Mouse (Mus musculus) cortical plate, adult 2 months (tissue): ENCODE data around the gene Mrpl14.

Experiments
- CTCF ChIP-seq: fragments of 200-500 bp; IDR thresholded peaks from 2 replicates; pipeline ENCODE4 v1.5.1; 2011; ENCODE audit warnings: mild to moderate bottlenecking, control low read depth, low read length; ENCODE audit not compliant: insufficient read depth; ENCODE audit errors: extremely low read depth
- POLR2A ChIP-seq: fragments of 200-500 bp; IDR thresholded peaks from 2 replicates; pipeline ENCODE4 v1.6.1; 2011; ENCODE audit warnings: mild to moderate bottlenecking, low read length, control low read depth; ENCODE audit not compliant: insufficient read depth; ENCODE audit errors: extremely low read depth

DNA sequence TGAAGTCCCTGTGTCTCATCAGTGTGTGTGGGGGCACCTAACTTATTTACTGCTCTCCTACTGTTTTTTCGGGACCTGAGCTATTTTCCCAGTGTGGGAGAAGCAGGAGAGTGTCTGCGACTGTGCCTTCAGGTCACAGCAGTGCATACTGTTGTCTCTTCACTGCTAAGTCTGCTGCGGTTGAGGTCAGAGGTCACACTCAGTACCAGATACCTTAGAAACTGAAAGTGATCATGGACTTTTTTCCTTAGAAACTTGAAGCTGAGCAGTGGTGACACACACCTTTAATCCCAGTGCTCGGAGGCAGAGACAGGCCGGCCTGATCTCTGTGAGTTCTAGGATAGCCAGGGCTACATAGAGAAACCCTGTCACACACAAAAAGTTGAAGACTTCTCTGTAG lies 6.0 kb downstream of the Mrpl14 start:
- TF ChIP-seq POLR2A (no peak), CTCF (no peak)
